Mouse (Mus musculus) cerebellum, adult 8-10 months (tissue): ENCODE measurements around the gene Fosl1.

Source experiments
- DNase-seq: peaks from one replicate; pipeline ENCODE4 v3.0.0; 2022

Fosl1 gene

GRCm38 (mm10) chr19:5457746-5458442 lies 10.5 kb downstream of the Fosl1 start, which contains the start of gene Ccdc85b:
TSS of gene Ccdc85b (minus strand) at chr19:5457894.
- no peak for DNase-seq

GRCm38 (mm10) chr19:5459019-5459418 lies 11.7 kb downstream of the Fosl1 start:
- DNase-seq, result no peak

- DNase-seq, result no peak
Measured at GRCm38 (mm10) chr19:5459896-5460295, 12.5 kb downstream of the Fosl1 start.

- peak; percentile 85 for DNase-seq
Measured at GRCm38 (mm10) chr19:5460465-5460911, 13.1 kb downstream of the Fosl1 start, which contains the start of gene Fibp. TSS of gene Fibp (plus strand) at chr19:5460615.

GRCm38 (mm10) chr19:5461411-5461810 lies 14.1 kb downstream of the Fosl1 start:
- no peak for DNase-seq

- DNase-seq, result peak; percentile 26
Measured at GRCm38 (mm10) chr19:5463212-5463611, 15.9 kb downstream of the Fosl1 start.

- DNase-seq, result peak; percentile 73
Measured at GRCm38 (mm10) chr19:5463791-5464562, 16.6 kb downstream of the Fosl1 start.

- DNase-seq, result no peak
Measured at GRCm38 (mm10) chr19:5465037-5465436, 17.7 kb downstream of the Fosl1 start.

- DNase-seq, result no peak
Measured at GRCm38 (mm10) chr19:5466916-5467500, 19.7 kb downstream of the Fosl1 start.

- DNase-seq, result no peak
Measured at GRCm38 (mm10) chr19:5468374-5468773, 21.0 kb downstream of the Fosl1 start, which contains the start of gene Ctsw. TSS of gene Ctsw (minus strand) at chr19:5468507.

GRCm38 (mm10) chr19:5471846-5472245 lies 24.5 kb downstream of the Fosl1 start:
- no peak for DNase-seq

- no peak for DNase-seq
Measured at GRCm38 (mm10) chr19:5472857-5473256, 25.5 kb downstream of the Fosl1 start.

GRCm38 (mm10) chr19:5473720-5474119 lies 26.4 kb downstream of the Fosl1 start, which contains the start of gene Efemp2:
TSS of gene Efemp2 (plus strand) at chr19:5473954.
- DNase-seq, result peak; percentile 66

- DNase-seq, result peak; percentile 38
Measured at GRCm38 (mm10) chr19:5474281-5475068, 27.1 kb downstream of the Fosl1 start.

- peak; percentile 60 for DNase-seq
Measured at GRCm38 (mm10) chr19:5475069-5475714, 27.8 kb downstream of the Fosl1 start.

- peak; percentile 41 for DNase-seq
Measured at GRCm38 (mm10) chr19:5477004-5477667, 29.8 kb downstream of the Fosl1 start.

- no peak for DNase-seq
Measured at GRCm38 (mm10) chr19:5477668-5478300, 30.4 kb downstream of the Fosl1 start.

- DNase-seq, result peak; percentile 33
Measured at GRCm38 (mm10) chr19:5480016-5480415, 32.7 kb downstream of the Fosl1 start.

- DNase-seq, result no peak
Measured at GRCm38 (mm10) chr19:5481398-5481797, 34.1 kb downstream of the Fosl1 start.

GRCm38 (mm10) chr19:5483386-5484359 lies 36.3 kb downstream of the Fosl1 start:
- DNase-seq, result peak; percentile 48
